Mouse (Mus musculus): ENCODE measurements around the gene Mcm9. TPM values are rescaled to one million over a fixed set of nuclear protein-coding genes. Genes with fewer than 3 reads are reported as not detected.

Mcm9 gene
- polyA plus RNA-seq, 1 experiment from 2014 or later, result 9.6 TPM

GRCm38 (mm10) chr10:53595744-53596676 lies 34.2 kb downstream of the Mcm9 start:
- H3K4me1 ChIP-seq (ENCODE audit: control insufficient read depth, insufficient read depth, low read length), result peaks cover 26% of the 10 kb centered on the region
- H3K27ac ChIP-seq (replicated peaks; ENCODE audit: low read depth, low read length), result peak overlapping the region; percentile 99
- H3K27me3 ChIP-seq (replicated peaks; ENCODE audit: control insufficient read depth, insufficient read depth, low read length), result no peaks in the 10 kb centered on the region
- peak overlapping the region; percentile 74 for H3K4me2 ChIP-seq (ENCODE audit: low read depth, low read length)
- H3K9me3 ChIP-seq (ENCODE audit: control insufficient read depth, low read length), result no peaks in the 10 kb centered on the region
- peak overlapping the region; percentile 98 for H3K9ac ChIP-seq (ENCODE audit: low read depth, low read length)
- 5% methylated on average over 17 of the region's 27 CpGs for WGBS
- peak; percentile 94 for ATAC-seq (ENCODE audit: low read depth)
- peak overlapping the region; percentile 95 for H3K4me3 ChIP-seq (ENCODE audit: low read depth, low read length)
- DNase-seq (ENCODE audit: low spot score), result peak; percentile 75
- peaks cover 6% of the 10 kb centered on the region; the same call in 1 of the 2 replicates for H3K36me3 ChIP-seq (ENCODE audit: control insufficient read depth, insufficient read depth, low read length)

GRCm38 (mm10) chr10:53585777-53586176 lies 44.5 kb downstream of the Mcm9 start:
- Histone ChIP-seq H3K4me2 (ENCODE audit: low read depth, low read length) (no peak overlapping the region), H3K9ac (ENCODE audit: low read depth, low read length) (no peak overlapping the region), H3K27ac (replicated peaks; ENCODE audit: low read depth, low read length) (no peak overlapping the region), H3K9me3 (ENCODE audit: control insufficient read depth, low read length) (no peaks in the 10 kb centered on the region), H3K4me3 (ENCODE audit: low read depth, low read length) (no peak overlapping the region), H3K27me3 (replicated peaks; ENCODE audit: control insufficient read depth, insufficient read depth, low read length) (no peaks in the 10 kb centered on the region), H3K4me1 (ENCODE audit: control insufficient read depth, insufficient read depth, low read length) (no peaks in the 10 kb centered on the region), H3K36me3 (ENCODE audit: control insufficient read depth, insufficient read depth, low read length) (no peaks in the 10 kb centered on the region)
- no peak for ATAC-seq (ENCODE audit: low read depth)
- WGBS, result 78% methylated on average over 3 of the region's 3 CpGs
- no peak for DNase-seq (ENCODE audit: low spot score)

- H3K4me1 ChIP-seq (ENCODE audit: control insufficient read depth, insufficient read depth, low read length), result 0 out of 2 replicates have a peak, but pooled peaks cover 5% of the 10 kb centered on the region
- no peak for DNase-seq (ENCODE audit: low spot score)
- no peak overlapping the region for H3K27ac ChIP-seq (replicated peaks; ENCODE audit: low read depth, low read length)
- peak overlapping the region; percentile 58 for H3K9ac ChIP-seq (ENCODE audit: low read depth, low read length)
- 19% methylated on average over 8 of the region's 12 CpGs for WGBS
- peak overlapping the region; percentile 65 for H3K4me2 ChIP-seq (ENCODE audit: low read depth, low read length)
- ATAC-seq (ENCODE audit: low read depth), result peak; percentile 37
- H3K4me3 ChIP-seq (ENCODE audit: low read depth, low read length), result peak overlapping the region; percentile 35
- no peaks in the 10 kb centered on the region for H3K36me3 ChIP-seq (ENCODE audit: control insufficient read depth, insufficient read depth, low read length)
- H3K27me3 ChIP-seq (replicated peaks; ENCODE audit: control insufficient read depth, insufficient read depth, low read length), result no peaks in the 10 kb centered on the region
- no peaks in the 10 kb centered on the region for H3K9me3 ChIP-seq (ENCODE audit: control insufficient read depth, low read length)
Observed at GRCm38 (mm10) chr10:53581087-53581486, 49.2 kb downstream of the Mcm9 start.

GRCm38 (mm10) chr10:53580621-53581081 lies 49.6 kb downstream of the Mcm9 start:
- H3K9ac ChIP-seq (ENCODE audit: low read depth, low read length), result peak overlapping the region; percentile 58
- WGBS, result 14% methylated on average over 13 of the region's 14 CpGs
- peak; percentile 89 for DNase-seq (ENCODE audit: low spot score)

DNA sequence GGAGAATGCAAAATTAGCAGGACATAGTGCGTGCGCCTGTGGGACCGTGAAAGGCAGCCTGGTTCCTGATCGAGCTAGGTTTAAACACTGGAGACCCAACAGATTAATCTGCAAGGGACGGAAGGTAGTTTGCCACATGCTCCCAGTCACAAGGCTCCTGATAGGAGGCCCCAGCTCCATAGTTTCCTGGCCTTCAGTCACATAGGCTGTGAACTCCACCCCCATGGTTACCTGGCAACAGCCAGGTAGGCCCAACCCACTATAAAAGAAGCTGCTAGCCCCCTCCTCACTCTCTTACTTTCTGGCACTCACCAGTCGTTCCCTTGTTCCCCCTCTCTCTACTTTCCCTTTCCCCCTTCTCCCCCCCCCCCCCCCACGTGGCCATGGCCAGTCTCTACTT lies 50.1 kb downstream of the Mcm9 start:
- Histone ChIP-seq H3K36me3 (ENCODE audit: control insufficient read depth, insufficient read depth, low read length) (no peaks in the 10 kb centered on the region), H3K4me1 (ENCODE audit: control insufficient read depth, insufficient read depth, low read length) (0 out of 2 replicates have a peak, but pooled peaks cover 5% of the 10 kb centered on the region), H3K9me3 (ENCODE audit: control insufficient read depth, low read length) (no peaks in the 10 kb centered on the region), H3K27ac (replicated peaks; ENCODE audit: low read depth, low read length) (no peak overlapping the region), H3K4me2 (ENCODE audit: low read depth, low read length) (peak overlapping the region; percentile 65), H3K4me3 (ENCODE audit: low read depth, low read length) (peak overlapping the region; percentile 35), H3K27me3 (replicated peaks; ENCODE audit: control insufficient read depth, insufficient read depth, low read length) (no peaks in the 10 kb centered on the region), H3K9ac (ENCODE audit: low read depth, low read length) (peak overlapping the region; percentile 58)
- WGBS, result 46% methylated on average over 7 of the region's 7 CpGs
- ATAC-seq (ENCODE audit: low read depth) (peak; percentile 88), DNase-seq (ENCODE audit: low spot score) (peak; percentile 63)

More at GRCm38 (mm10) chr10:53580621-53581081, 49.6 kb downstream of the Mcm9 start:
- Histone ChIP-seq H3K4me1 (ENCODE audit: control insufficient read depth, insufficient read depth, low read length) (0 out of 2 replicates have a peak, but pooled peaks cover 5% of the 10 kb centered on the region), H3K36me3 (ENCODE audit: control insufficient read depth, insufficient read depth, low read length) (no peaks in the 10 kb centered on the region), H3K27me3 (replicated peaks; ENCODE audit: control insufficient read depth, insufficient read depth, low read length) (no peaks in the 10 kb centered on the region), H3K27ac (replicated peaks; ENCODE audit: low read depth, low read length) (no peak overlapping the region), H3K9me3 (ENCODE audit: control insufficient read depth, low read length) (no peaks in the 10 kb centered on the region), H3K4me2 (ENCODE audit: low read depth, low read length) (peak overlapping the region; percentile 65), H3K4me3 (ENCODE audit: low read depth, low read length) (peak overlapping the region; percentile 35)
- ATAC-seq (ENCODE audit: low read depth), result peak; percentile 93

DNA sequence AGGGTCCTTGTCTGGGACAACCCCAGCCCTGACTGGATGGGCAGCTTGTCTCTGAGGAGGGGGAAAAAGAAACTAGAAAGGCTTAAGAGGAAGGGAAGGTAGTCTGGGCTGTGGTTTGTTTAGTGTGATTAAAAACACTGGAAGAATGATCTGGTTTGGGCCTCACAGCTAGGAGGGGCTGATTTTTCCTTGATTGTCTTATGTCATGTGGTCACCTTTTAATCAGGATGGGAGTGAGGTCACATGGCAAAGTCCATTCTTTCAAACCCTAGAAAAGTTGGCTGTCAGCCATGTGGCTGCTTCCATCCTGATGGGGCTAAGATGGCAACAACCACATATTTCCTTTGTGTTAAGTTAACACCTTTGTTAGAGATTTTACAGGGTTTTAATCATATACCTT lies 61.7 kb downstream of the Mcm9 start:
- Histone ChIP-seq H3K27me3 (replicated peaks; ENCODE audit: control insufficient read depth, insufficient read depth, low read length) (no peaks in the 10 kb centered on the region), H3K36me3 (ENCODE audit: control insufficient read depth, insufficient read depth, low read length) (peaks cover under 1% of the 10 kb centered on the region; the same call in 1 of the 2 replicates), H3K4me1 (ENCODE audit: control insufficient read depth, insufficient read depth, low read length) (no peaks in the 10 kb centered on the region), H3K4me3 (ENCODE audit: low read depth, low read length) (no peak overlapping the region), H3K4me2 (ENCODE audit: low read depth, low read length) (no peak overlapping the region), H3K9me3 (ENCODE audit: control insufficient read depth, low read length) (no peaks in the 10 kb centered on the region), H3K27ac (replicated peaks; ENCODE audit: low read depth, low read length) (no peak overlapping the region), H3K9ac (ENCODE audit: low read depth, low read length) (no peak overlapping the region)
- ATAC-seq (ENCODE audit: low read depth) (no peak), DNase-seq (ENCODE audit: low spot score) (peak; percentile 22)

DNA sequence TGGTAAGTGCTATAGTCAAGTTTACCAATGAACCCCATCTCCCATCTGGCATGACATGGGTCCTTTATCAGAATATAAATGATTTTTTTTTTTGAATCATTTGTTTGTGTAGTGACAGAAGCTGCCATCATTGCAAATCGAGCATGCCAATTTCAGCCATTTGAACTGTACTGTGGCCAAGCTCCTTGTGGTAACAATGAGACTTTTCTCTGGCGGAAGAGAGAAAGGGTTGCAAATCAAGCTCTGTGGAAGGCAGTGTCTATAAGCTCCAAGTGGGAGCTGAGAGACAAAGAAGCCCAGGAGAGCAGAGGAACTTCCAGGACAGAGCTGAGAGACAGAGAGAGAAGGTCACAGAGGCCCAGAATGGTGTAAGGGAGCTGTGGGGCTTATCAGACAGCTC lies 64.7 kb downstream of the Mcm9 start:
- Histone ChIP-seq H3K9ac (ENCODE audit: low read depth, low read length) (no peak overlapping the region), H3K9me3 (ENCODE audit: control insufficient read depth, low read length) (no peaks in the 10 kb centered on the region), H3K4me3 (ENCODE audit: low read depth, low read length) (no peak overlapping the region), H3K4me2 (ENCODE audit: low read depth, low read length) (no peak overlapping the region), H3K4me1 (ENCODE audit: control insufficient read depth, insufficient read depth, low read length) (no peaks in the 10 kb centered on the region), H3K27me3 (replicated peaks; ENCODE audit: control insufficient read depth, insufficient read depth, low read length) (no peaks in the 10 kb centered on the region), H3K36me3 (ENCODE audit: control insufficient read depth, insufficient read depth, low read length) (peaks cover 10% of the 10 kb centered on the region; the same call in 1 of the 2 replicates), H3K27ac (replicated peaks; ENCODE audit: low read depth, low read length) (no peak overlapping the region)
- ATAC-seq (ENCODE audit: low read depth) (no peak), DNase-seq (ENCODE audit: low spot score) (no peak)
- 80% methylated on average over 2 of the region's 2 CpGs for WGBS

DNA sequence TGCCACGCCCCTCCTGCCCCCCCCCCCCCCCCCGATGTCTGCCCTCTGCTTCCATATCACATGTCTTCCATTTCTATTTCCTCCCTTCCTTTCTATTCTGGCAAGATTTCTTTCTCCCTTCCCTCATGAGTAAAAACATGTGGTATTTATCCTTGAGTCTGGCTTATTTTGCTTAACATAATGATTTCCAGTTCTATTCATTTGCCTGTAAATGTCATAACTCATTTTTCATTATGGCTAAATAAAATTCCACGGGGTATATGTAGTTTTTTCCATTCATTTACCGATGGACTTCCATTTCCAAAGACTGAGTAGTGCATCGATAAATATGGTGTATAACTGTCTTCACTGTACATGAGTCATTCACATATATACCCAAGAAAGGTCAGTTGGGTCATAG lies 68.2 kb downstream of the Mcm9 start:
- ATAC-seq (ENCODE audit: low read depth) (no peak), DNase-seq (ENCODE audit: low spot score) (peak; percentile 61)
- Histone ChIP-seq H3K4me1 (ENCODE audit: control insufficient read depth, insufficient read depth, low read length) (no peaks in the 10 kb centered on the region), H3K9ac (ENCODE audit: low read depth, low read length) (no peak overlapping the region), H3K4me2 (ENCODE audit: low read depth, low read length) (no peak overlapping the region), H3K9me3 (ENCODE audit: control insufficient read depth, low read length) (no peaks in the 10 kb centered on the region), H3K36me3 (ENCODE audit: control insufficient read depth, insufficient read depth, low read length) (peaks cover 10% of the 10 kb centered on the region; the same call in 1 of the 2 replicates), H3K4me3 (ENCODE audit: low read depth, low read length) (no peak overlapping the region), H3K27ac (replicated peaks; ENCODE audit: low read depth, low read length) (no peak overlapping the region), H3K27me3 (replicated peaks; ENCODE audit: control insufficient read depth, insufficient read depth, low read length) (no peaks in the 10 kb centered on the region)
- 59% methylated on average over 5 of the region's 5 CpGs for WGBS
